Mouse (Mus musculus) megakaryocyte progenitor cell, adult 5-6 weeks (primary cell): ENCODE measurements at regions not wholly inside any gene's neighbourhood (a gene's known extent, or its start where the extent isn't known, plus 50 kb on each side); places are given as distances from the start of the nearest gene placed in this dataset.

Experiments used
- ATAC-seq: replicated peaks from 2 replicates; pipeline ENCODE4 v1.8.0; 2016; ENCODE audit warnings: mild to moderate bottlenecking, moderate TSS enrichment, inconsistent platforms; ENCODE audit not compliant: poor library complexity

- peak; percentile 54 for ATAC-seq
These were observed 204.3 kb downstream of the C1d start for GRCm38 (mm10) chr11:17461701-17462100.

- no peak for ATAC-seq
These were observed 207.5 kb downstream of the C1d start for GRCm38 (mm10) chr11:17464875-17465274.

DNA sequence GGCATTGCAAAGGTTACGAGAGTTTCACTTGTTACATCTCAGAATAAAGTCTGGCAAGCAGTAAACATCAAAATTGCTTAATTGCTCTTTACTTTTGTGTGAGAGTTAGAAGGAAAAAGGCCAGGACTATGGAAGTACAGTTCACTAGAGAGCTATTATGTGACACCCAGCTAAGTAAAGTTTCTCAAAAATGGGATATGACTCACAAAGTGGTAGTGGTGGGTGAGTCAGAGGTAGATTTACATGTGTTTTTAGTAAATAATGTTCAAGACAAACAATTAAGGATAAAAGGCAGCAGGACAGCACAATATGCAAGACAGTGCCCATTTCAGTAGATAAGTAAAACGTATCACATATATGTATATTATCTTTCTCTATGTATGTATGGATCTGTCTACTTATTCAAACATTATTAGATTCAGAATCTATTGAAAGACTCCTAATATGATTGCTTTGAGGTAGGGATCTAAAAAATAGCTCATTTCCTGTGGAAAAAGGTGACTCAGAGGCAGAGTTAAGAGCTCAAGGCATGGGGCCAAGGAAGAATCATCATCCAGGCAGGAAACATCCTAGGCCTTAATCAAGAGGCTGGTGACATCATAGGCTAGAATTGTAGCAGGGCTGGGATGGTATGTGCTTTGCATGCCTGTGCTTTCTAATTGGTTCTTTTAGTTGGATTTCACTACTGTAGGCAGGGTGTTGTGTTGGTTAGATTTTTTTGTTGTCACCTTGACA, 211.2 kb downstream of the C1d start:
- no peak for ATAC-seq

- no peak for ATAC-seq
These were observed 224.1 kb downstream of the C1d start for GRCm38 (mm10) chr11:17481436-17481996.

DNA sequence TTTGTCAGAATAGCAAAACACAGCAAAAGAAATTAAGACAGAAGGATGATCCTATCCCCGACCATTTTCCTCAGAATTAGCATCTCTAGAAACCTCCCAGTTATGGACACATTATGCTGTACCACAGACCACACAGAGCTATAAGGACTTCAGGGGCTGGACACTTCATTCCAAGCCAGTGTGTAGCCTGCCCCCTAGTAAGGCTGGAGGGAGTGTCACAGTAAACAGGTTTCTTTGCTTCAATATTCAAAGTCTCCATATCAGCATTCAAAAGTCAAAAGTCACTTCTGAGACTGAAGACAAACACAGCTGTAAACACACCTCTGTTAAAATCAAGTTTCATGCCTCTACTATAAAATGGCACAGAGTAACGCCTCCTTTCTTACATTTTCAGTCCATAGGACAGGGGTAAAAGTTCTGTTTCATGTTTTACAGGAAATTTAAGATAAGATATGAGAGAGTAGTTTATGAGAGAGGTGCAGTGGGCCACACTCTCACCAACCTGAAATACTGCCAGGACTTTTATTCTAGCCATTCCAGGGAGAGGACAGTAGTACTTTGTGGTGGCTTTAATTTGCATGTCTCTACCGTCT, 226.6 kb downstream of the C1d start:
- ATAC-seq = no peak

GRCm38 (mm10) chr11:17501120-17502043, 244.0 kb downstream of the C1d start:
- ATAC-seq = no peak

DNA sequence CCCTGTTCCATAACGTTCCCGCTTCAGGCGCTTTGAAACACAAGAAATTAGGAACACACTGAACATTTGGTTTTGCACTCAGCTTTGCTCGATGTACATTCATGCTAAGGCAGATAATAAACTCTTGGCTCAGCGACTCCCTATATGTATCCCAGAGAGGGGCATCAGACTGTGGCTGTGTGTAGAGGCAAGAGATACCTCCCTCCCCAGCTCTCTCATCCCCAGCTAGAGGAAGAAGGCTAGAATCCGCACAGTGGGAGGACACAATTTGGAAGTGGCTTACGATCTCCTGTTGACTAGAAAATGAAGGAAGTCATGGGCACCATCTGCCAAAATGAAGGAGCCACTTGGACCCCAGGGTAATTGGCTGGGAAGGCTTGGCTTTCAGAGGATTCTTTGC, 244.7 kb downstream of the C1d start:
- no peak for ATAC-seq

GRCm38 (mm10) chr11:17522220-17522919, 265.0 kb downstream of the C1d start:
- ATAC-seq = no peak

DNA sequence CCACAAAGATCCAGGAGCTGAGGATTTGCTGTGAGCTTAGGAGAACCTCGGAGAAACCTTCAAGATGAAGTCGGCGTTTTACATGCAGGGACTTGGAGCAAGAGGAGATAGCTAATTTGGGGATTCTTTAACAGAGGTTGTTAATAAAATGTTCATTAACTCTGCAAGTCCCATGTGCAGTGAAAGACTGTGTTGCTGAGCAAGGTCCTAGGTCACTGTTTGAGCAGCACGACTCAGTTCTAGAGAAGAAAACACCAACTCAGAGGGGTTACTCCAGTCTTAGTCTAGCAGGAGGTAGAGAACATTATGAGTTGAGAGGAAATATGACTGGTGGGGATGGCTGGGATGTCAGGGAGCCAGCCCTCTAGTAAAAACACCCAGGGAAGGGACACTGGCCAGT, 265.9 kb downstream of the C1d start:
- ATAC-seq = no peak

GRCm38 (mm10) chr11:17524985-17525775, 267.8 kb downstream of the C1d start:
- ATAC-seq = no peak

- ATAC-seq = no peak
These were observed 269.1 kb downstream of the C1d start for GRCm38 (mm10) chr11:17526476-17526875.

- no peak for ATAC-seq
These were observed 271.2 kb downstream of the C1d start for GRCm38 (mm10) chr11:17528609-17529008.

DNA sequence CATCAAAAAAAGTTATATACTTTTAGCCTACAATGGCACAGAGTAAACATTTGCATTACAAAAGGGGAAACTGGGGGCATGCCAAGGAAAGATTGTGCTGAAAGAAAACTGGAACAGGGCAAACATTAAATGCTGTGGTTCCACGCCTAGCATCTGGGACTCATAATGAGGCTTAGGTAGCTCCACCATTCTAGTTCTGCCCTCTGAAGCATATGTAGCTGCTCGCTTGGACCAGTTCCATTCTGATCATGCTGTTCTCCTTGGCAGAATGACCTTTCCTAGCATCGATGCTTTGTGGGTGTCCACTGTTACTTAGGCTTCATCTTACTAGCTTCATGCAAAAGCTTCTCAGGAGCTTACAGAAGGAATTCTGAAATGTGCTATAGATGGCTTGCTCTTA, 276.3 kb downstream of the C1d start:
- no peak for ATAC-seq

- no peak for ATAC-seq
These were observed 288.9 kb downstream of the C1d start for GRCm38 (mm10) chr11:17546286-17546685.

GRCm38 (mm10) chr11:17549148-17549547, 291.8 kb downstream of the C1d start:
- no peak for ATAC-seq

DNA sequence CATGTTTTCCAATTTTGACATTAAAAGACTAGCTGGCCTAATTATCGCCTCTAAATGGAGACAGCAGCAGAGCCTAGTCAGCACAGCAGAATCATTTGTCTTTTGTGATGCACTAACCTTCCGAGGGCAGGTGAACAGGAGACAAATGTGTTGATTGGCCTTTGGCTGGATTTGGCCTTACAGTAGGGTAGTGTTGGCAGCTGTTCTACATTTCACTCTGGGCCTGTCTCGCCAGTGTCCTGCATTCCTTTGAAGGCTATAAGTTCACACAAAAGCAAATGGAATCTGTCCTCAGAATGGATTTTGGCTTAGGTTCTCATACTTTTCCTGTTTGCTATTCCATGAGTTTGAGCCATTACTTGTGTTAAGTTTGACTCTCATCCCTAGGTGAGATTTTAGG, 297.9 kb downstream of the C1d start:
- no peak for ATAC-seq

DNA sequence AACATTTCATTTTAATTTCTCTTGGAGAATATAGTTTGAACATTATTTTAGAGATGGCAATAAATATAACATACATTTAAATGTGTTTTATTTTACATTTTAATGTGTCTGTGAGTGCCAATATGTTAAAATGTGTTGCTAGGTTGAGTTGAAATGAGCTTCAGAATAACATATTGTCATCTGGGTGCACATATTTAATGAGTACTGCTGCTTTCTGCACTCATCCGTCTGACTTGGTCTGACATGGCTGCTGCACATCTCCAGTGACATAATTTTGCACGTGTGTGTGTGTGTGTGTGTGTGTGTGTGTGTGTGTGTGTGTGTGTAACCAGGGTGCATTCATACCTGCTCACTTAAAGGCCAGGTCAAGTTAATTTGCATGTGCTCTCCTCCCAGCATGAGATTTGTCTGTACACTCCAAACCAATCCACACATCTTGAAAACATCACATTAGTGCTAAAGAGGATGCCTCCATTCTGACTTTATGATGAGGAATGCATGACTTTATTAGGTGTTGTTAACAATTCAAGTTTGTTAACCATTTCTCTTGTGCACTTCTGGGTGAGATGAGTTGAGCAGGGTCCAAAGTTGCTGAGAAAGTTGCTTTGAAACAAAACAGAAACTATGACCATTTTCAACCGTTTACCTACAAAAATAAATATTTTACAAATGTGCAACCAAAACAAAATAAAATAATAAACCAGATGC, 334.6 kb downstream of the C1d start:
- no peak for ATAC-seq

GRCm38 (mm10) chr11:17603726-17604493, 346.5 kb downstream of the C1d start:
- ATAC-seq = no peak
